Mouse (Mus musculus): ENCODE data around the gene Ddit4. TPM values are rescaled to one million over a fixed set of nuclear protein-coding genes. Genes with fewer than 3 reads are reported as not detected.

The Ddit4 gene
- total and polyA plus RNA-seq, 2 experiments from 2014 or later: 56.9 to 76.6 TPM

- H3K36me3 ChIP-seq (ENCODE audit: insufficient read depth, low read length): peaks cover 20% of the 10 kb centered on the region
These were observed 39.7 kb upstream of the Ddit4 start for GRCm38 (mm10) chr10:59991262-59991880.

GRCm38 (mm10) chr10:59990393-59990792 lies 38.8 kb upstream of the Ddit4 start:
- Histone ChIP-seq H3K9me3 (ENCODE audit: low read length) (no peaks in the 10 kb centered on the region), H3K27ac (no peak overlapping the region), H3K4me3 (ENCODE audit: low read length) (no peak overlapping the region), H3K27me3 (ENCODE audit: insufficient read depth, low read length) (no peaks in the 10 kb centered on the region), H3K4me1 (ENCODE audit: insufficient read depth, low read length) (no peaks in the 10 kb centered on the region), H3K36me3 (ENCODE audit: insufficient read depth, low read length) (peaks cover 20% of the 10 kb centered on the region), H3K9ac (replicated peaks; ENCODE audit: low read length) (no peak overlapping the region), H3K4me2 (ENCODE audit: low read depth, low read length) (no peak overlapping the region)
- DNase-seq (ENCODE audit: low spot score) (no peak), ATAC-seq (no peak)
- 96% methylated on average over 9 of the region's 9 CpGs for WGBS
- no peak for TF ChIP-seq CTCF (IDR thresholded peaks at IDR 0.05; ENCODE audit: low read depth)

More at GRCm38 (mm10) chr10:59991262-59991880, 39.7 kb upstream of the Ddit4 start:
- Histone ChIP-seq H3K4me3 (ENCODE audit: low read length) (no peak overlapping the region), H3K27ac (no peak overlapping the region), H3K4me2 (ENCODE audit: low read depth, low read length) (no peak overlapping the region), H3K27me3 (ENCODE audit: insufficient read depth, low read length) (no peaks in the 10 kb centered on the region), H3K9me3 (ENCODE audit: low read length) (no peaks in the 10 kb centered on the region), H3K9ac (replicated peaks; ENCODE audit: low read length) (no peak overlapping the region), H3K4me1 (ENCODE audit: insufficient read depth, low read length) (no peaks in the 10 kb centered on the region)
- ATAC-seq (no peak), DNase-seq (ENCODE audit: low spot score) (no peak)
- WGBS: 72% methylated on average over 9 of the region's 9 CpGs
- TF ChIP-seq CTCF (IDR thresholded peaks at IDR 0.05; ENCODE audit: low read depth): no peak

GRCm38 (mm10) chr10:59988036-59988435 lies 36.4 kb upstream of the Ddit4 start:
- Histone ChIP-seq H3K36me3 (ENCODE audit: insufficient read depth, low read length) (peaks cover 20% of the 10 kb centered on the region), H3K9me3 (ENCODE audit: low read length) (no peaks in the 10 kb centered on the region), H3K4me2 (ENCODE audit: low read depth, low read length) (no peak overlapping the region), H3K9ac (replicated peaks; ENCODE audit: low read length) (no peak overlapping the region), H3K27ac (no peak overlapping the region), H3K27me3 (ENCODE audit: insufficient read depth, low read length) (no peaks in the 10 kb centered on the region), H3K4me1 (ENCODE audit: insufficient read depth, low read length) (no peaks in the 10 kb centered on the region), H3K4me3 (ENCODE audit: low read length) (no peak overlapping the region)
- no peak for TF ChIP-seq CTCF (IDR thresholded peaks at IDR 0.05; ENCODE audit: low read depth)
- ATAC-seq (no peak), DNase-seq (ENCODE audit: low spot score) (no peak)
- 66% methylated on average over 4 of the region's 4 CpGs for WGBS

- Histone ChIP-seq H3K36me3 (ENCODE audit: insufficient read depth, low read length) (0 out of 2 replicates have a peak, but pooled peaks cover 4% of the 10 kb centered on the region), H3K4me1 (ENCODE audit: insufficient read depth, low read length) (peaks cover 15% of the 10 kb centered on the region), H3K9ac (replicated peaks; ENCODE audit: low read length) (no peak overlapping the region), H3K4me3 (ENCODE audit: low read length) (no peak overlapping the region), H3K27ac (no peak overlapping the region), H3K9me3 (ENCODE audit: low read length) (no peaks in the 10 kb centered on the region), H3K27me3 (ENCODE audit: insufficient read depth, low read length) (no peaks in the 10 kb centered on the region), H3K4me2 (ENCODE audit: low read depth, low read length) (no peak overlapping the region)
- DNase-seq (ENCODE audit: low spot score): no peak
- no peak for TF ChIP-seq CTCF (IDR thresholded peaks at IDR 0.05; ENCODE audit: low read depth)
- no peak for ATAC-seq
- 91% methylated on average over 12 of the region's 12 CpGs for WGBS
These were observed 30.8 kb upstream of the Ddit4 start for GRCm38 (mm10) chr10:59982379-59982873.

GRCm38 (mm10) chr10:59981792-59982191 lies 30.2 kb upstream of the Ddit4 start:
- DNase-seq (ENCODE audit: low spot score) (no peak), ATAC-seq (no peak)
- Histone ChIP-seq H3K4me3 (ENCODE audit: low read length) (no peak overlapping the region), H3K4me1 (ENCODE audit: insufficient read depth, low read length) (peaks cover 15% of the 10 kb centered on the region), H3K27ac (no peak overlapping the region), H3K36me3 (ENCODE audit: insufficient read depth, low read length) (no peaks in the 10 kb centered on the region), H3K4me2 (ENCODE audit: low read depth, low read length) (no peak overlapping the region), H3K27me3 (ENCODE audit: insufficient read depth, low read length) (no peaks in the 10 kb centered on the region), H3K9me3 (ENCODE audit: low read length) (no peaks in the 10 kb centered on the region), H3K9ac (replicated peaks; ENCODE audit: low read length) (no peak overlapping the region)
- whole genome bisulfite sequencing: 85% methylated on average over 9 of the region's 9 CpGs
- no peak for TF ChIP-seq CTCF (IDR thresholded peaks at IDR 0.05; ENCODE audit: low read depth)

- ATAC-seq: no peak
- no peak for DNase-seq (ENCODE audit: low spot score)
- no peaks in the 10 kb centered on the region for H3K36me3 ChIP-seq (ENCODE audit: insufficient read depth, low read length)
- H3K4me1 ChIP-seq (ENCODE audit: insufficient read depth, low read length): peaks cover 15% of the 10 kb centered on the region
- H3K4me3 ChIP-seq (ENCODE audit: low read length): no peak overlapping the region
- H3K27ac ChIP-seq: no peak overlapping the region
- WGBS: 78% methylated on average over 4 of the region's 4 CpGs
- H3K4me2 ChIP-seq (ENCODE audit: low read depth, low read length): no peak overlapping the region
- no peak for TF ChIP-seq CTCF (IDR thresholded peaks at IDR 0.05; ENCODE audit: low read depth)
- no peaks in the 10 kb centered on the region for H3K9me3 ChIP-seq (ENCODE audit: low read length)
- H3K27me3 ChIP-seq (ENCODE audit: insufficient read depth, low read length): no peaks in the 10 kb centered on the region
- no peak overlapping the region for H3K9ac ChIP-seq (replicated peaks; ENCODE audit: low read length)
These were observed 29.7 kb upstream of the Ddit4 start for GRCm38 (mm10) chr10:59981336-59981735.

GRCm38 (mm10) chr10:59980815-59981244 lies 29.2 kb upstream of the Ddit4 start:
- Histone ChIP-seq H3K27me3 (ENCODE audit: insufficient read depth, low read length) (no peaks in the 10 kb centered on the region), H3K36me3 (ENCODE audit: insufficient read depth, low read length) (no peaks in the 10 kb centered on the region), H3K9ac (replicated peaks; ENCODE audit: low read length) (no peak overlapping the region), H3K4me2 (ENCODE audit: low read depth, low read length) (no peak overlapping the region), H3K4me1 (ENCODE audit: insufficient read depth, low read length) (peaks cover 15% of the 10 kb centered on the region), H3K4me3 (ENCODE audit: low read length) (no peak overlapping the region), H3K27ac (no peak overlapping the region), H3K9me3 (ENCODE audit: low read length) (no peaks in the 10 kb centered on the region)
- 93% methylated on average over 6 of the region's 6 CpGs for WGBS
- no peak for TF ChIP-seq CTCF (IDR thresholded peaks at IDR 0.05; ENCODE audit: low read depth)
- DNase-seq (ENCODE audit: low spot score) (no peak), ATAC-seq (no peak)

All from hindbrain, postnatal 0 days (tissue).